Mouse (Mus musculus) lung, embryonic 16.5 days (tissue): ENCODE measurements around the gene Park7. TPM values are rescaled to one million over a fixed set of nuclear protein-coding genes. Genes with fewer than 3 reads are reported as not detected.

Experiments
- ATAC-seq: fragments of 200-750 bp; cut with Nextera tagmentation; 2 replicates; pipeline ENCODE4 v1.8.0; 2017; ENCODE audit warnings: low read depth, mild to moderate bottlenecking, moderate library complexity
- H3K27ac ChIP-seq: fragments of 300-500 bp; sonication (generic); 2 replicates; pipeline ENCODE4 v1.5.1; 2014; ENCODE audit warnings: mild to moderate bottlenecking, control low read depth, low read length
- H3K27me3 ChIP-seq: fragments of 300-500 bp; sonication (generic); 2 replicates; pipeline ENCODE4 v1.6.1; 2014; ENCODE audit warnings: low read depth, low read length, mixed read lengths; ENCODE audit not compliant: control insufficient read depth, insufficient read depth
- H3K36me3 ChIP-seq: fragments of 300-500 bp; sonication (generic); 2 replicates; pipeline ENCODE4 v1.6.1; 2014; ENCODE audit warnings: low read length; ENCODE audit not compliant: control insufficient read depth, insufficient read depth
- H3K4me1 ChIP-seq: fragments of 300-500 bp; sonication (generic); replicated peaks from 2 replicates; pipeline ENCODE4 v1.6.1; 2014; ENCODE audit warnings: low read length, mixed read lengths; ENCODE audit not compliant: control insufficient read depth, insufficient read depth
- H3K4me2 ChIP-seq: fragments of 300-500 bp; sonication (generic); 2 replicates; pipeline ENCODE4 v1.6.1; 2014; ENCODE audit warnings: low read depth, low read length, control low read depth
- H3K4me3 ChIP-seq: fragments of 300-500 bp; sonication (generic); 2 replicates; pipeline ENCODE4 v1.5.1; 2014; ENCODE audit warnings: mild to moderate bottlenecking, low read length, control low read depth
- H3K9ac ChIP-seq: fragments of 300-500 bp; sonication (generic); 2 replicates; pipeline ENCODE4 v1.6.1; 2014; ENCODE audit warnings: low read length, control low read depth
- H3K9me3 ChIP-seq: fragments of 300-500 bp; sonication (generic); 2 replicates; pipeline ENCODE4 v1.6.1; 2016; ENCODE audit warnings: low read length; ENCODE audit not compliant: control insufficient read depth
- WGBS: fragments of 180-500 bp; shearing (Covaris S2); extraction: QIAGEN DNeasy Blood & Tissue Kit; methylation state at CpG from one replicate; pipeline ENCODE4 v1.1.7; 2014; 5-methylcytosine and 5-hydroxymethylcytosine counted together
- polyA plus RNA-seq: library from polyadenylated mRNA; unstranded; fragments of >200 nt; fragmentation: Nextera tagmentation; extraction: Ambion mirVana; gene quantifications from 2 replicates; pipeline ENCODE4 v1.2.1, GENCODE M21; 2015

The Park7 gene
- 403 and 411 TPM in 2 replicates for polyA plus RNA-seq

DNA sequence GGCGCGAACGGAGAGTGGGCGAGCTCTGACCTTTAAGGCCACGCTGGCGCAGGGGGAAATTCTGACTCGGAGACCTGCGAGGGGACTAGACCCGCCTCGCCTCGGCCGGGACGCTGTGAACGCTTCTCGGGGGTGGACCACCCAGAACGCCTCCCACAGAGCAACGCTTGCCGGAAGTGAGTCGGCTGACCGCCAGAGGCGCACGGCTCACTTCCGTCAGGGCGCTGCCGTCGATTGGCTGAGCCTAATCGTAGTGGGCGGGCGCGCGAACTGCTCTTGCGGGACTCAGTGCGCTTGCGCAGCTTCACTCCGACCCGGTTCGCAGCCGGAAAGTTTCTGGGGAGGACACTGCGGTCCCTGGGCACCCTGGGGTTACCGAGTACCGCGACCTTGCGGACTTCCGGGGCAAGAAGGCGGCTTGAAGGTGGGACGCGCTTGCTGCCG, at the start of gene Park7, which contains the start of gene Tnfrsf9:
TSS of gene Park7 (minus strand) at position 148 of the 444 bp plus-strand sequence.
TSS of gene Tnfrsf9 (plus strand) at position 273 of the 444 bp plus-strand sequence.
- H3K4me3 ChIP-seq = peak within 1 kb of the TSS; percentile 68
- no peaks in the 10 kb centered on the region for H3K27me3 ChIP-seq
- H3K4me1 ChIP-seq = peaks cover 16% of the 10 kb centered on the region
- H3K27ac ChIP-seq = peak within 1 kb of the TSS; percentile 94
- H3K9me3 ChIP-seq = no peaks in the 10 kb centered on the region
- peak; percentile 88 for ATAC-seq
- WGBS = under 1% methylated on average over 48 of the region's 48 CpGs
- H3K36me3 ChIP-seq = no peaks in the 10 kb centered on the region
- peak within 1 kb of the TSS; percentile 69 for H3K4me2 ChIP-seq
- peak within 1 kb of the TSS; percentile 86 for H3K9ac ChIP-seq

DNA sequence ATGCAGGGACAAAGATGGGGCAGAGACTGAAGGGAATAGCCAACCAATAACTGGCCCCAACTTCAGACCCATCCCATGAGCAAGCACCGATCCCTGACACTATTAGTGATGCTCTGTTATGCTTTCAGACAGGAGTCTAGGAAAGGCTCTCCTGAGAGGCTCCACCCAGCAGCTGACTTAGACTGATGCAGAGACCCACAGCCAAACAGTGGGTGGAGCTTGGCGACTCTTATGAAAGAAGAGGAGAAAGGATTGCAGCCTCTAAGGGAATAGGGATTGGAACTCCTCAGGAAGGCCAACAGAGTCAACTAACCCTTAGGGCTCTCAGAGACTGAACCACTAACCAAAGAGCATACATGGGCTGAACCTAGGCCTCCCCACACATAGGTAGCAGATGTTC, 49.5 kb upstream of the Park7 start:
- ATAC-seq = no peak
- Histone ChIP-seq H3K4me1 (peaks cover 2% of the 10 kb centered on the region; the same call in 1 of the 2 replicates), H3K4me2 (no peak overlapping the region), H3K36me3 (no peaks in the 10 kb centered on the region), H3K27me3 (no peaks in the 10 kb centered on the region), H3K9me3 (no peaks in the 10 kb centered on the region), H3K9ac (no peak overlapping the region), H3K4me3 (no peak overlapping the region), H3K27ac (no peak overlapping the region)
- WGBS = 72% methylated on average over 2 of the region's 2 CpGs

- Histone ChIP-seq H3K36me3 (no peaks in the 10 kb centered on the region), H3K27me3 (no peaks in the 10 kb centered on the region), H3K27ac (no peak overlapping the region), H3K9ac (no peak overlapping the region), H3K4me3 (no peak overlapping the region), H3K4me2 (no peak overlapping the region), H3K4me1 (peaks cover 2% of the 10 kb centered on the region; the same call in 1 of the 2 replicates), H3K9me3 (no peaks in the 10 kb centered on the region)
- WGBS = 25% methylated on average over 6 of the region's 6 CpGs
- ATAC-seq = 0 out of 2 replicates have a peak, but pooled peaks have one; percentile 31
Observed at GRCm38 (mm10) chr4:150962231-150962630, 48.0 kb upstream of the Park7 start.

GRCm38 (mm10) chr4:150958536-150958935, 44.3 kb upstream of the Park7 start:
- H3K36me3 ChIP-seq = no peaks in the 10 kb centered on the region
- H3K4me2 ChIP-seq = no peak overlapping the region
- H3K9me3 ChIP-seq = no peaks in the 10 kb centered on the region
- H3K9ac ChIP-seq = no peak overlapping the region
- ATAC-seq = no peak
- H3K27me3 ChIP-seq = no peaks in the 10 kb centered on the region
- no peak overlapping the region for H3K27ac ChIP-seq
- H3K4me1 ChIP-seq = no peaks in the 10 kb centered on the region
- H3K4me3 ChIP-seq = no peak overlapping the region
- WGBS = 76% methylated on average over 7 of the region's 7 CpGs

- no peaks in the 10 kb centered on the region for H3K4me1 ChIP-seq
- H3K9me3 ChIP-seq = no peaks in the 10 kb centered on the region
- H3K27ac ChIP-seq = no peak overlapping the region
- H3K4me3 ChIP-seq = no peak overlapping the region
- 63% methylated on average over 1 of the region's 1 CpGs for WGBS
- ATAC-seq = no peak
- no peaks in the 10 kb centered on the region for H3K27me3 ChIP-seq
- H3K4me2 ChIP-seq = no peak overlapping the region
- H3K9ac ChIP-seq = no peak overlapping the region
- no peaks in the 10 kb centered on the region for H3K36me3 ChIP-seq
Observed at GRCm38 (mm10) chr4:150957106-150957458, 42.8 kb upstream of the Park7 start.

DNA sequence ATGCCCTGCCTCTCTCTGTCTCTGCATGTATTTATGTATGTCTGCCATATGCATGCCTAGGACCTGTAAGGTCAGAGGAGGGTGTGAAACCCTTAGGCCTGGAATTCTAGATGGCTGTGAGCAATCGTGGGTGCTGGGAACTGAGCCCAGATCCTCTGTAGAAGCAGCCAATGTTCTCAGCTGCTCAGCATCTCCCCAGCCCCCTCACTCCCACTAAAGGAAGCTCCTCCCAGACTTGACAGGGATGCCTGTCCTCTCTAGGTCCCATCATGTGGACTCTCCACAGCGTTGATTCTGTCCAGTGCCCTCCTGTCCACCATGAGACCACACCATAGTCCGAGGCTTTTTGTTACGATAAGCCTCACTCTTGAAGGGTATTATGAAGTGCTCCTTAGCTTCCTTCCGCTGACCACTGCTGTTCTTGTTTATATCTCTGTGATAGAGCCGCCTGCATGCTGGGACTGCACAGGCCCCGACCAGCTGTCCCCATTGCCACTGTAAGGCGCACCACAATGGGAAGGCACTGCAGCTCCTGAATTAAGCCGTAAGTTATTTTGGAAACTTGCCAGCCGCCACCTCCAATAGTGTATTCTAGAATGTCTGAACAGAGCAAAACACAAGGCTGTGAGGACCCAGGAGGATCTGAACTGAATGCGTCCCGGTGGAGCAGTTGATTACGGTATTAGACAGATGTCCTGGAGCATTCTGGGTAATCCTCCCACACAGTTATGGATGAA, 42.3 kb upstream of the Park7 start:
- no peaks in the 10 kb centered on the region for H3K9me3 ChIP-seq
- H3K9ac ChIP-seq = no peak overlapping the region
- no peaks in the 10 kb centered on the region for H3K36me3 ChIP-seq
- H3K4me2 ChIP-seq = no peak overlapping the region
- H3K27me3 ChIP-seq = no peaks in the 10 kb centered on the region
- 49% methylated on average over 13 of the region's 13 CpGs for WGBS
- no peaks in the 10 kb centered on the region for H3K4me1 ChIP-seq
- ATAC-seq = peak; percentile 36; the same call in 1 of the 2 replicates
- no peak overlapping the region for H3K4me3 ChIP-seq
- H3K27ac ChIP-seq = no peak overlapping the region

DNA sequence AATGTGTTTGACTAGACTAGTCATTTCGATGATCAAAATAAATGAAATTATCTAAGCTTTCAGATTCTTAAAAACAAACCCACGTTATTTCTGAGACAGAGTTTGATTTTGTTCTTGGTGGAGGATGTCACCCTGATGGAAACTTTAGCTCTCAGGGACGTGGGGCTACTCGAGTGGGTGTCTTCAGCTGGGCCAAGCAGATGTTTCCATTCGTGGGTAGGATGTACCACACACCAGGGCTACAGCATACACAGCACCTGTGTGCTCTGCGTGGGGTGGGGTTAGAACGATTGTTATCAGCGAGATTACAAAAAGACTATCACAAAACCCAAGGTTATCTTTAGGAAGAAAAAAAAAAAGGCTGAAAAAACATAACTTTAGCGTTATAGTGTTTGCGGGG, 36.7 kb upstream of the Park7 start:
- Histone ChIP-seq H3K27ac (no peak overlapping the region), H3K4me2 (no peak overlapping the region), H3K27me3 (no peaks in the 10 kb centered on the region), H3K9ac (no peak overlapping the region), H3K4me3 (no peak overlapping the region), H3K4me1 (no peaks in the 10 kb centered on the region), H3K9me3 (no peaks in the 10 kb centered on the region), H3K36me3 (no peaks in the 10 kb centered on the region)
- 75% methylated on average over 10 of the region's 10 CpGs for WGBS
- ATAC-seq = no peak

DNA sequence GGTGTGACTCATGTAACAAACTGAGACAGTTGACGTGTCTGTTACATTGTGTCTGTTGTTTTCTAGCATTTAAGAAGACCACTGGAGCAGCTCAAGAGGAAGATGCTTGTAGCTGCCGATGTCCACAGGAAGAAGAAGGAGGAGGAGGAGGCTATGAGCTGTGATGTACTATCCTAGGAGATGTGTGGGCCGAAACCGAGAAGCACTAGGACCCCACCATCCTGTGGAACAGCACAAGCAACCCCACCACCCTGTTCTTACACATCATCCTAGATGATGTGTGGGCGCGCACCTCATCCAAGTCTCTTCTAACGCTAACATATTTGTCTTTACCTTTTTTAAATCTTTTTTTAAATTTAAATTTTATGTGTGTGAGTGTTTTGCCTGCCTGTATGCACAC, 30.5 kb upstream of the Park7 start:
- no peak overlapping the region for H3K4me3 ChIP-seq
- no peaks in the 10 kb centered on the region for H3K27me3 ChIP-seq
- WGBS = 86% methylated on average over 7 of the region's 7 CpGs
- H3K27ac ChIP-seq = no peak overlapping the region
- no peaks in the 10 kb centered on the region for H3K4me1 ChIP-seq
- H3K9me3 ChIP-seq = no peaks in the 10 kb centered on the region
- no peaks in the 10 kb centered on the region for H3K36me3 ChIP-seq
- no peak for ATAC-seq
- H3K9ac ChIP-seq = no peak overlapping the region
- H3K4me2 ChIP-seq = no peak overlapping the region

- Histone ChIP-seq H3K4me2 (no peak overlapping the region), H3K27ac (no peak overlapping the region), H3K9ac (no peak overlapping the region), H3K4me3 (no peak overlapping the region), H3K27me3 (no peaks in the 10 kb centered on the region), H3K36me3 (no peaks in the 10 kb centered on the region), H3K4me1 (no peaks in the 10 kb centered on the region), H3K9me3 (no peaks in the 10 kb centered on the region)
- no peak for ATAC-seq
- WGBS = 52% methylated on average over 13 of the region's 13 CpGs
Observed at GRCm38 (mm10) chr4:150939991-150940651, 25.9 kb upstream of the Park7 start.
